Mouse (Mus musculus): ENCODE results near the gene Hoxc6. TPM values are rescaled to one million over a fixed set of nuclear protein-coding genes. Genes with fewer than 3 reads are reported as not detected.
A peak's percentile ranks its signal among the peaks of the same experiment; 100 is the strongest.

Hoxc6 gene
- polyA plus RNA-seq, 1 experiment from 2014 or later = 12.3 TPM

DNA sequence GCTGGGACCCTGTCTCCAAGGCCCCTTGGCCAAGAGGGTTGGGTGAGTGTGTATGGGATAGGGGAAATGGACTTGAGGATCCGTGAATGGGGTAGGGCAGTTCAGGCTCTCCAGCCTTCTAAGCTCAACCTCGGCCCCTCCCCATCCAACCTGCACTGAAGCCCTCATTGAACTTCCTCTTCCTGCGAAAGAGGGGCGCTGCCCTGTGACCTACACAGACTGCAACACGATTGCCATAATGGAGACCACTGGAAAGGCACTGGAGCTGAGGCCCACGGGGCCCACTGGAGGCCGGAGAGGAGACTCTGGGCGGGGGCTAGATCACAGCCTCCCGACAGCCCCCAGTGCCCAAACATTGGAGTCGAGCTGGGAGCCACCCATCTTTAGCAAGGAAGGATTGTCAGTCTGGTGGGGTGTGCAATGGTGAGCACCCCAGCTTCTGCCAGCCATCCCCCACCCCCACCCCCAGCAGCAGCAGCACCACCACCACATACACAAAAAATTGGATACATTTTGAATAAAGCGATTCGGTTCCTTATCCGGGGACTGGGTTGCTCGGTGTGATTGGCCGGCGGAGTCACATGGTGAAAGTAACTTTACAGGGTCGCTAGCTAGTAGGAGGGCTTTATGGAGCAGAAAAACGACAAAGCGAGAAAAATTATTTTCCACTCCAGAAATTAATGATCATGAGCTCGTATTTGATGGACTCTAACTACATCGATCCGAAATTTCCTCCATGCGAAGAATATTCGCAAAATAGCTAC lies 36.2 kb downstream of the Hoxc6 start:
- peak overlapping the region; percentile 46 for H3K4me3 ChIP-seq (ENCODE audit: low read length)
- peak overlapping the region; percentile 65 for H3K9ac ChIP-seq (ENCODE audit: low read depth, low read length)
- H3K4me2 ChIP-seq (replicated peaks; ENCODE audit: low read depth, low read length) = peak overlapping the region; percentile 74
- 5% methylated on average over 24 of the region's 24 CpGs for WGBS
- peak; percentile 19; the same call in 1 of the 2 replicates for ATAC-seq (ENCODE audit: low FRiP score, low TSS enrichment)
- no peaks in the 10 kb centered on the region for H3K9me3 ChIP-seq (ENCODE audit: control insufficient read depth, low read length)
- no peaks in the 10 kb centered on the region for H3K36me3 ChIP-seq (ENCODE audit: control insufficient read depth, insufficient read depth, low read length)
- H3K4me1 ChIP-seq (ENCODE audit: control insufficient read depth, insufficient read depth, low read length) = peaks cover 60% of the 10 kb centered on the region
- peaks cover 6% of the 10 kb centered on the region; the same call in 1 of the 2 replicates for H3K27me3 ChIP-seq (ENCODE audit: control insufficient read depth, insufficient read depth, low read length)
- H3K27ac ChIP-seq (ENCODE audit: low read depth, low read length) = peak overlapping the region; percentile 90; the same call in 1 of the 2 replicates

DNA sequence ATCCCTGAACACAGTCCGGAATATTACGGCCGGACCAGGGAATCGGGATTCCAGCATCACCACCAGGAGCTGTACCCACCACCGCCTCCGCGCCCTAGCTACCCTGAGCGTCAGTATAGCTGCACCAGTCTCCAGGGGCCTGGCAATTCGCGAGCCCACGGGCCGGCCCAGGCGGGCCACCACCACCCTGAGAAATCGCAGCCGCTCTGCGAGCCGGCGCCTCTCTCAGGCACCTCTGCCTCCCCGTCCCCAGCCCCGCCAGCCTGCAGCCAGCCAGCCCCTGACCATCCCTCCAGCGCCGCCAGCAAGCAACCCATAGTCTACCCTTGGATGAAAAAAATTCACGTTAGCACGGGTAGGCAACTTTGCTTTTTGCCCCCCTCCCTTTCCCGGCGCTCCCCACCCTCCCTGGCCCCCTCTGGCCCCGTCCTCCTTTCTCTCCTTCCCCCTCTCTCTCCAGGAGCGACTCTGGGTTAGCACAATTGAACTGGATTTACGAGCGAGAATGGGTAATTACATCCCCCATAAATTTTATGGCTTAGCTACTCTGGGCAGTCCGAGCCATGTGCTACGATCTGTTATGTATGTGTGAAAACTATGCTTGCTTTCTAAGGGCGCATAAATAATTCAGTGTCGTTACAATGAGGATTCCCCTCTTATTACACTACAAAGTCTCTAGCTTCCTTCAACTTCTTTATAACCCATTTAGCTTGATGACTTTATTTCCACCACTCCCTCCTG lies 36.9 kb downstream of the Hoxc6 start:
- Histone ChIP-seq H3K4me1 (ENCODE audit: control insufficient read depth, insufficient read depth, low read length) (peaks cover 66% of the 10 kb centered on the region), H3K36me3 (ENCODE audit: control insufficient read depth, insufficient read depth, low read length) (no peaks in the 10 kb centered on the region), H3K4me3 (ENCODE audit: low read length) (peak overlapping the region; percentile 46), H3K27ac (ENCODE audit: low read depth, low read length) (peak overlapping the region; percentile 90; the same call in 1 of the 2 replicates), H3K4me2 (replicated peaks; ENCODE audit: low read depth, low read length) (peak overlapping the region; percentile 74), H3K27me3 (ENCODE audit: control insufficient read depth, insufficient read depth, low read length) (peaks cover 6% of the 10 kb centered on the region; the same call in 1 of the 2 replicates), H3K9me3 (ENCODE audit: control insufficient read depth, low read length) (no peaks in the 10 kb centered on the region), H3K9ac (ENCODE audit: low read depth, low read length) (peak overlapping the region; percentile 65)
- WGBS = under 1% methylated on average over 34 of the region's 34 CpGs
- peak; percentile 90 for ATAC-seq (ENCODE audit: low FRiP score, low TSS enrichment)

DNA sequence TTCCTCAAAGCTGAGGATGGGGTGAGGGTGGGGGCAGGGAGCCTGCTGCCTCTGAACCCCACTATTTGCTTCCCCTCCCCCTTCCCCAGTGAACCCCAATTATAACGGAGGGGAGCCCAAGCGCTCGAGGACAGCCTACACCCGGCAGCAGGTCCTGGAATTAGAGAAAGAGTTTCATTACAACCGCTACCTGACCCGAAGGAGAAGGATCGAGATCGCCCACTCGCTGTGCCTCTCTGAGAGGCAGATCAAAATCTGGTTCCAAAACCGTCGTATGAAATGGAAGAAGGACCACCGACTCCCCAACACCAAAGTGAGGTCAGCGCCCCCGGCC lies 37.5 kb downstream of the Hoxc6 start:
- H3K9ac ChIP-seq (ENCODE audit: low read depth, low read length) = peak overlapping the region; percentile 44; the same call in 1 of the 2 replicates
- 0 out of 2 replicates have a peak, but pooled peaks have one; percentile 4 for ATAC-seq (ENCODE audit: low FRiP score, low TSS enrichment)
- peak overlapping the region; percentile 66 for H3K27ac ChIP-seq (ENCODE audit: low read depth, low read length)
- H3K27me3 ChIP-seq (ENCODE audit: control insufficient read depth, insufficient read depth, low read length) = peaks cover 6% of the 10 kb centered on the region; the same call in 1 of the 2 replicates
- peak overlapping the region; percentile 46 for H3K4me3 ChIP-seq (ENCODE audit: low read length)
- no peaks in the 10 kb centered on the region for H3K9me3 ChIP-seq (ENCODE audit: control insufficient read depth, low read length)
- H3K4me1 ChIP-seq (ENCODE audit: control insufficient read depth, insufficient read depth, low read length) = peaks cover 66% of the 10 kb centered on the region
- peak overlapping the region; percentile 74 for H3K4me2 ChIP-seq (replicated peaks; ENCODE audit: low read depth, low read length)
- no peaks in the 10 kb centered on the region for H3K36me3 ChIP-seq (ENCODE audit: control insufficient read depth, insufficient read depth, low read length)
- WGBS = 3% methylated on average over 14 of the region's 14 CpGs

DNA sequence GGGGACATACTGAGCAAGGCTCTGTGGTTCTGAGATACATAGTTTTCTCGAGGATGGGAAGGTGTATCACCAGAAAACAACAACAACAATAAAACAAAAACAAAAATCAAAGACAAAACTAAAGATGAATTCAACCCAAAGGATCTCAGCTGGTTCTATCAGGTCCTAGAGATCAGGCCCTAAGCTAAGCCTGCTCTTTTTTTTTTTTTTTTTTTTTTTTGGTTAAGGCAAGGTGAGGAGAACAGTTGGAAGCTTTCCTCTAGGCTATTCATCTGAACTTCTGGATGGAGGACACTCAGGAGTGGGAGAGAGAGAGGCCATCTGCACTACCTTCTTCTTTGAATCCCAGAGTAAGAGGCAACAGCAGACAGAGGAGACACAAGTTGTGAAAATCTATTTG lies 39.5 kb downstream of the Hoxc6 start:
- Histone ChIP-seq H3K9ac (ENCODE audit: low read depth, low read length) (no peak overlapping the region), H3K4me2 (replicated peaks; ENCODE audit: low read depth, low read length) (no peak overlapping the region; the same call in 1 of the 2 replicates), H3K4me3 (ENCODE audit: low read length) (no peak overlapping the region), H3K27me3 (ENCODE audit: control insufficient read depth, insufficient read depth, low read length) (peaks cover 3% of the 10 kb centered on the region; the same call in 1 of the 2 replicates), H3K4me1 (ENCODE audit: control insufficient read depth, insufficient read depth, low read length) (peaks cover 75% of the 10 kb centered on the region), H3K27ac (ENCODE audit: low read depth, low read length) (peak overlapping the region; percentile 24; the same call in 1 of the 2 replicates), H3K36me3 (ENCODE audit: control insufficient read depth, insufficient read depth, low read length) (no peaks in the 10 kb centered on the region), H3K9me3 (ENCODE audit: control insufficient read depth, low read length) (no peaks in the 10 kb centered on the region)
- WGBS = 22% methylated on average over 1 of the region's 1 CpGs
- ATAC-seq (ENCODE audit: low FRiP score, low TSS enrichment) = no peak

DNA sequence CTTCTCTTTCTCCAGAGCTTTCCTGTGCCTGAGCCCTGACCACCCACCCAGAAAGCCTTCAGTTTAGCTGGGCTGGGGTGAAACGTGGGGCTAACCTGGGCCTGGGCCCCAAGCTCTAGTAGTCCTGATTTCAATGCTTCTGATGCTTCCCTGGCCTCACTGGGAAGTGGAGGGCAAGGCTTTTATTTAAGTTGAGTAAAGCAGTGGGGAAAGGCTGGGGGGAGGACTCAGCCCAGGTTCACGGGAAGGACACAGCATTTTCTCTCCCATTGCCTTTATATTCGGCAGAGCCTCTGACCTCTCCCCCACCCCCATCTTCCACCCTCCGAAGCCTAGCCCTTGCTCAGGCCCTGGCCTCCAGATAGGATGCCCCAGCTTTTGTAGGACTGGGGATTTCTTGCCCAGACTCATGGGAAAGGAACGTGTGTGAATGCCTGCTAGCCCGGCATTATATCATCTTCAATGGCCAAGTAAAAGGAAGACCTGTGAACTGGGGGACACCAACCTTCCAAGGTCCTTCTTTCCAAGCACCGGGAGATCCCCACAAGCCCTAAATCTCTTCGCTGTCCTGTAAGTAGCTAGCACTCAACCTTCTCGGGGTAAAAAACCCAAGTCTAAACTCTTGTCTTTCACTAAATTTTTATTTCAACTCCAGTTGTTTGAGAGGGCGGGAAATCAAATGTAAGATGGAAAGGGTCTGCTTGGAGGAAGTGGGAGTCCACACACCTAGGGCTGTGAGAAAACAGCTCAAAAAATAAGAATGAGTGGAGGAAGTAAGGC lies 40.8 kb downstream of the Hoxc6 start:
- 0 out of 2 replicates have a peak overlapping the region, but pooled peaks have one; percentile 14 for H3K9ac ChIP-seq (ENCODE audit: low read depth, low read length)
- peak overlapping the region; percentile 24; the same call in 1 of the 2 replicates for H3K27ac ChIP-seq (ENCODE audit: low read depth, low read length)
- no peak overlapping the region for H3K4me3 ChIP-seq (ENCODE audit: low read length)
- no peaks in the 10 kb centered on the region; the same call in 1 of the 2 replicates for H3K27me3 ChIP-seq (ENCODE audit: control insufficient read depth, insufficient read depth, low read length)
- no peak for ATAC-seq (ENCODE audit: low FRiP score, low TSS enrichment)
- H3K9me3 ChIP-seq (ENCODE audit: control insufficient read depth, low read length) = no peaks in the 10 kb centered on the region
- 25% methylated on average over 10 of the region's 10 CpGs for WGBS
- 0 out of 2 replicates have a peak overlapping the region, but pooled peaks have one; percentile 10 for H3K4me2 ChIP-seq (replicated peaks; ENCODE audit: low read depth, low read length)
- H3K4me1 ChIP-seq (ENCODE audit: control insufficient read depth, insufficient read depth, low read length) = peaks cover 63% of the 10 kb centered on the region
- no peaks in the 10 kb centered on the region for H3K36me3 ChIP-seq (ENCODE audit: control insufficient read depth, insufficient read depth, low read length)

DNA sequence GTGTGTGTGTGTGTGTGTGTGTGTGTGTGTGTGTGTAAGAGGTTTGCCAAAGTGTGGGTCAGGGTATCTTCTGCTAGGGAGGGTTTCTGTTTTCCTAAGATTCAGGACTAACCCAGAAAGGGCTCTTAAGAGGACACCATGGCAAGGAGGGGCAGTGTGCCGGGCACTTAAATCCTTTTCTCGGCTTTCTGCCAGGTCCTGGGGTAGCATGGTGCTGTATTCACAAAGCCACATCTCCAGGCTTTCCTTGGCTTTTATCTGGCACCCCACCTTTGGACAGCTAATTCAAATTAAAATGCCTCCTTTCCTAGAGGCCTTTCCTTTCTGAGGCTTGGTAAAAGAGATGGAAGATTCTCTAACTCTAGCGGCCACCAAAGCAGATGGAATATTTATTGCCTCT lies 41.6 kb downstream of the Hoxc6 start:
- Histone ChIP-seq H3K36me3 (ENCODE audit: control insufficient read depth, insufficient read depth, low read length) (no peaks in the 10 kb centered on the region), H3K4me2 (replicated peaks; ENCODE audit: low read depth, low read length) (no peak overlapping the region)

DNA sequence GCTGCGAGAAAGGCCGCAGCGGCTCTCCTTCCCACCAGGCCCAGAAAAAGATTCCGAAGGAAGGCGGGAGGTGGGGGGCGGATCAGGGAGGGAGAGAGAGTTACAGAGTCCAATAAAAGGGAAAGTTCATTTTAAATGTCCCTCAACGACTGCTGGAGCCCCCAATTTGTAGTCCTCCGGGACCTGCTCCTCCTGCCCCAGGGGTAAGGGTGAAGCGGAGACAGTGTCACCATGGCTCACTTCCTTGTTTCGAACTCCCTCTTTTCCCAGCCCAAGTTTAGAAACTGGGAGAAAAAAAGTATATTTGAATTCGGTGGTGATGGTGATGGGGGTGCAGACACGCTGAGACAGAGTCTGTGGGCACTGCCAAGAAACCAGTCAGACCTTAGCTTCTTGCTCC lies 42.5 kb downstream of the Hoxc6 start:
- H3K9ac ChIP-seq (ENCODE audit: low read depth, low read length) = peak overlapping the region; percentile 40; the same call in 1 of the 2 replicates

More for the DNA sequence above, 41.6 kb downstream of the Hoxc6 start:
- Histone ChIP-seq H3K27me3 (ENCODE audit: control insufficient read depth, insufficient read depth, low read length) (no peaks in the 10 kb centered on the region; the same call in 1 of the 2 replicates), H3K4me1 (ENCODE audit: control insufficient read depth, insufficient read depth, low read length) (peaks cover 57% of the 10 kb centered on the region), H3K9me3 (ENCODE audit: control insufficient read depth, low read length) (no peaks in the 10 kb centered on the region), H3K4me3 (ENCODE audit: low read length) (no peak overlapping the region), H3K27ac (ENCODE audit: low read depth, low read length) (0 out of 2 replicates have a peak overlapping the region, but pooled peaks have one; percentile 24), H3K9ac (ENCODE audit: low read depth, low read length) (0 out of 2 replicates have a peak overlapping the region, but pooled peaks have one; percentile 25)
- ATAC-seq (ENCODE audit: low FRiP score, low TSS enrichment) = no peak
- WGBS = 21% methylated on average over 3 of the region's 3 CpGs

DNA sequence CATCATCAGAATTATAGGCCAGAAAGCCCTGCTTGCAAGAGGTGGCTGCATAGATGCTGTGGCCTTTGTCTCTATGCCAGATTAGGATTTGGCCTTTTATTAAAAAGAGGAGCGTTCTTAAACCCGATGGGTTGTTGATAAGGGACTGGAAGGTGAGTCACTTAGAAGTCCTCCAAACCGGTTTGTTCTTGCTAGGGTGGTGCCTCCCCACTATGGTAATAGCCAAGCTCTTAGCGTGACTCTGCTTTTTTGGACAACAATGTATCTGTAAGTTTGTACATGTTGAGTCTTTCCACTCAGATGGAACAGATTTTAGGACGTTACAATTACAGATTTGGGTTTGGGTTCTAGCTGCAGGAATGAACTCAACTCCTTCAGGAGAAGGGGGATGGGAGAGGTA lies 43.6 kb downstream of the Hoxc6 start:
- Histone ChIP-seq H3K27me3 (ENCODE audit: control insufficient read depth, insufficient read depth, low read length) (no peaks in the 10 kb centered on the region; the same call in 1 of the 2 replicates), H3K9ac (ENCODE audit: low read depth, low read length) (no peak overlapping the region)
- WGBS = 23% methylated on average over 5 of the region's 5 CpGs

More for the DNA sequence above, 42.5 kb downstream of the Hoxc6 start:
- Histone ChIP-seq H3K36me3 (ENCODE audit: control insufficient read depth, insufficient read depth, low read length) (no peaks in the 10 kb centered on the region), H3K4me1 (ENCODE audit: control insufficient read depth, insufficient read depth, low read length) (peaks cover 52% of the 10 kb centered on the region), H3K9me3 (ENCODE audit: control insufficient read depth, low read length) (no peaks in the 10 kb centered on the region), H3K27me3 (ENCODE audit: control insufficient read depth, insufficient read depth, low read length) (no peaks in the 10 kb centered on the region; the same call in 1 of the 2 replicates), H3K27ac (ENCODE audit: low read depth, low read length) (peak overlapping the region; percentile 39), H3K4me3 (ENCODE audit: low read length) (0 out of 2 replicates have a peak overlapping the region, but pooled peaks have one; percentile 6), H3K4me2 (replicated peaks; ENCODE audit: low read depth, low read length) (peak overlapping the region; percentile 16; the same call in 1 of the 2 replicates)
- ATAC-seq (ENCODE audit: low FRiP score, low TSS enrichment) = no peak
- WGBS = 23% methylated on average over 12 of the region's 12 CpGs

More for the DNA sequence above, 43.6 kb downstream of the Hoxc6 start:
- no peak overlapping the region; the same call in 1 of the 2 replicates for H3K27ac ChIP-seq (ENCODE audit: low read depth, low read length)
- no peak for ATAC-seq (ENCODE audit: low FRiP score, low TSS enrichment)
- H3K4me1 ChIP-seq (ENCODE audit: control insufficient read depth, insufficient read depth, low read length) = peaks cover 44% of the 10 kb centered on the region
- no peak overlapping the region for H3K4me3 ChIP-seq (ENCODE audit: low read length)
- no peak overlapping the region for H3K4me2 ChIP-seq (replicated peaks; ENCODE audit: low read depth, low read length)
- H3K9me3 ChIP-seq (ENCODE audit: control insufficient read depth, low read length) = no peaks in the 10 kb centered on the region
- no peaks in the 10 kb centered on the region for H3K36me3 ChIP-seq (ENCODE audit: control insufficient read depth, insufficient read depth, low read length)

Measured in kidney, embryonic 14.5 days (tissue).